Mouse (Mus musculus) adrenal gland (tissue): ENCODE results near the gene Clcn7.

ENCODE experiments used
- intact Hi-C: fragments of 180-260 bp; cut with DNase I; formaldehyde crosslinking; loops from one replicate; pipeline ENCODE4 v1.15.1; 2025

Clcn7 gene

GRCm38 (mm10) chr17:25210006-25210405 lies 76.8 kb downstream of the Clcn7 start:
- intact Hi-C loops = no loop called here

GRCm38 (mm10) chr17:25210680-25211466 lies 77.7 kb downstream of the Clcn7 start:
- intact Hi-C loops = no loop called here

- intact Hi-C loops = no loop called here
These were observed 78.5 kb downstream of the Clcn7 start for GRCm38 (mm10) chr17:25211705-25212104.
